Mouse (Mus musculus) cerebral cortex, adult 2 months (tissue): ENCODE measurements around the gene Erp27.

Experiments
- WGBS: fragments of 180-500 bp; shearing (Covaris S2); methylation state at CpG from one replicate; pipeline ENCODE4 v1.1.7; 2018; 5-methylcytosine and 5-hydroxymethylcytosine counted together

Gene Erp27

DNA sequence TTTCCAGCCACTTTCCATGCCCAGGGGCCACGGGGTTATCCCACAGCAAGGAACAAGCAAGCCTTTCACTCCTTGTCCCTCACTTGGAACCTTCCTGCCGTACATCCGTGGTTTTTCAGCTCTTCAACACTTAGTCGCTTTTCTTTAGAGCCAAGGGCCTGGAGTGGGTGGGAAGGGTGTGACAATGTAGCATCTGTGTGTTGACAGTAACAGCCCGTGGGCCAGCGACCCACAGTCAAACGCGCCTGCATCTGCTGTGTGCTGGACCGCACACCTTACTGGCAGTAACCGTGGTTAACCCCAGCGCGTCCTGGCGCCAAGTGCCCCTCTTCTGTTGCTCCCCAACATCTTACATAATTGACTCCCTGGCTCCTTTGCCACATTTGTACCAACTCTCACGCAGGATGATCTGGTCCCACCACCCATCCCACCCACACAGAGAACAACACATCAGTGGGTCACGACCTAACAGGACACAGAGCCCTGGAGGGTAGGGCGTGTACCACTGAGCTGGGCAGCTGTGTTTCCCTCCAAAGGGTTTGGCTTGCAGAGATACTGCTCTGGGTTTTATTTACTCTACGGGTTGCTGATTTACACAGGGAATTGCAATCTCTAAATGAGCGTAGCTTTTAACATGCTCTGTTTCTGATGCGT lies 15.6 kb downstream of the Erp27 start:
- WGBS: 51% methylated on average over 19 of the region's 19 CpGs

DNA sequence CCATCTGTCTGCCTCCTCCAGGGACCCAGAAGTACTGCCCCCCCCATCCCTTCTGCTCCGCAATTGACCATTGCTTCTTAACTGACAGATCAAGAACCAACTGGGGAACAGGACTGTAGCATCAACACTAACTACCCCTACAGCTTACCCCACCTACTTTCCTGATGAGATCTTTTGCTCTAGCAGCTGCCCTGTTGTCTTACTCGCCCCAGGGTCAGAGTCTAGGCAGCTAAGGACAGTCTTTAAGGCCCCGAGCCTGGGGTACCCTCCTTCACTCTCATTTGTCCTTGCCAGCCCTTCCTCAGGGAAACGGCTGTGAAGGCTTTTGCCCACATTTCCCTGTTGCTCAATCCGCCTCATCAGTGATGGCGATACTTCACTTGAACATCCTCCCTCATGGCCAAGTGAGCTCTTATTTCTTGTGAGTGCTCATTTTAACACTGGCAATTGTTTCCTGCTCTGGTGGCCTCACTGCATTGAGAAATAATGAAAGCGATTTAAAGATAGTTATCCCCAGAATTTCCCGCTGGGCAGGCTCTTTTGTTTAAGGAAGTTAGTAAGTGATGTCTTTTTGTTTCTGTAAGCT lies 18.0 kb downstream of the Erp27 start:
- 75% methylated on average over 8 of the region's 8 CpGs for whole genome bisulfite sequencing

DNA sequence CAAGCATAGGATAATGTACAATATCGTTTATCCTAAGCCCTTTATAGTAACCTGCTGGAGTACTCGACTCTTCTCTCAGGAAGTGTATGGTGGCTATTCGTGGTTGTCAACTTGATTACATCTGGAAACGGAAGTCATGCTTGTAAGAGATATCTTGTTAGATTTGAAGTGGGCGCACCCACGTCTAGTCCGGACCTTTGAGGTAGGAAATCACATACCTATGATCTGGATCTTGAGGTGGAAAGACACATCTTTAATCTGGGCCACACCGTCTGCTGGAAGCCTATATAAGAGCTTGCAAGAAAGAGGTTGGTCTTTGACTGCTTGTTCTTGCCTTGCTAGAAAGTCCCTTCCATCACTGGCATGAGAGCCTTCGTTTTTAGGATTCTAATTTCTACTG lies 19.5 kb downstream of the Erp27 start:
- WGBS: 93% methylated on average over 9 of the region's 9 CpGs

DNA sequence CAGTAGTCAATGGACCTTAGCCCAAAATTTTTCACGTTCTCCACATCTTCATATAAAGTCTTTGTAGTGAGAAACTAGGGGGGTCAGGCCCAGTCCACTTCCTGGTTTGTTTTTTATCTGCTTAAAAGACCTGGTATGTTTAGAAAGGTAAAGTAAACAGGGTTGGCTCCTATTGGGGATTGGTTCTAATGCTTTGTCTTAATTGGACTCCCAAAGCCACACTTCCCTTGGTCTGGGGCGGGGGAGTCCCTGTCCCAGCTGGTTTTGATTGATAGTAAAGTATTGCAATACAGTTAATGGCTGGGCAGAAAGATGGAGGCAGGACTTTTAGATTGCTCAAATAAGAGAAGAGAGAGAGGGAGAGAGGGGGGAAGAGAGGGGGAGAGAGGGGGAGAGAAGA lies 21.0 kb downstream of the Erp27 start:
- WGBS: 83% methylated on average over 2 of the region's 2 CpGs

DNA sequence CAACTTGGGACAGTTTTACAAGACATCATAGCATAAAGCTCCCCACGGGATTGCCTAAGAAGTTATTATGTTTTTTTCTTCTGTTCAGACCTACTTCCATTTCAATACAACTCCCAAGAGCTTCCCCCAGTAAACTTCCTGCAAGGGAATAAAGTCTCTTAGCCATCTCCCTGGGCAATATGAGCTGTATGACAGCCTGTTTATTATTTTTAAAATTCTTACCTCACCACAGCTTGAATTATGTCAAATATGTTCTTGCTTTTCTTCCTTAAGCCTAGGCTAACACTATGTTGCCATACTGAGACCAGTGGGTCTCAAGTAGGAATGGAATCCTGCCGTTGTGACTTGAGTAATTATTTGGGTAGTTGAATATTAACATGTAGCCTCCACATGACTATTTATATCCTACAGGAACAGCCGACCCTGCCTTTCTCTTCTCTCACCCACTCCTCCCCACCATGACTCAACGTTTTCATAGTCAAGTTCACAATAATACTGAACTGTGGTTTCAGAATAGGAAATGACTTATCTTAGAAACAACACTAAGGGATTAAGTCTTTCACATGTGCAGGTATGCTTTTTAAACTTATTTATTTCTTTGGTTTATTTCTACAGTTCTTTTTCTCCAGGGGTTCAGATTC lies 21.5 kb downstream of the Erp27 start:
- 57% methylated on average over 4 of the region's 4 CpGs for WGBS

DNA sequence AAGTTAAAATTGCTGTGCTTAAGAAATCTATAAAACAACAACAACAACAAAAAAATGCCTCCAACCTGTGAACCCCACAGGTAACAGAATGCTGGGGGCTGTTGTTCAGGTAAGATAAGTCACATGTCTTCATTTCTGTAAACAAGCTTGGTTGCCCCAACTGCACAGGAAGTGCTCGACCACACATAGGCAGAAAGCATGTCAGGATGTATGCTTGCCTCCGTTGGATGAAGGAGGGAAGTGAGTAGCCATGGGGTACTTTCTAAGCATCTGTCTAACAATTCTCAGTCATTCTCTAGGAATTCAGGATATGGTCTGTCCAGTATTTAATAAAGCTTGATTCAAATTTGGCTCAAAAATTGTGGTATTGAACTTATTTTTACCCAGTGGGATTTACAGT lies 23.0 kb downstream of the Erp27 start:
- WGBS: 92% methylated on average over 2 of the region's 2 CpGs

DNA sequence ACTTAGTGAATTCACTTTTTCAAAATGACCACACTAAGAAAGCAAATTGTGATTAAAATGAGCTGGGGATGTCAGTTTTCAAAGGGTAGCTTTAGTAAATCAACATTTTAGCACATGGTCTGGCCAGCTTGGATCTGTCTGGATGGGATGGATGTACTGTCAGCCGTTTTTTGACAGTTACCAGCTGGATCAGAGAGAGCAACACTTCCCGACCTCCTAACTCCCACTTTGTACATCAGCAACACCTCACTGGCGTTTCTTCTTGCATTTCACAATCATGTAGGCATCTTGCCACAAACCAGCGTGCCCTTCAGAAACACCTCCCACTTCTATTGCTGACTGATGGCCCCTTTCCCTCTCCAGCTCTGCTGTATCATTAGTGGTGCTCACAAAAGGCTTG lies 23.8 kb downstream of the Erp27 start:
- 56% methylated on average over 4 of the region's 4 CpGs for WGBS

DNA sequence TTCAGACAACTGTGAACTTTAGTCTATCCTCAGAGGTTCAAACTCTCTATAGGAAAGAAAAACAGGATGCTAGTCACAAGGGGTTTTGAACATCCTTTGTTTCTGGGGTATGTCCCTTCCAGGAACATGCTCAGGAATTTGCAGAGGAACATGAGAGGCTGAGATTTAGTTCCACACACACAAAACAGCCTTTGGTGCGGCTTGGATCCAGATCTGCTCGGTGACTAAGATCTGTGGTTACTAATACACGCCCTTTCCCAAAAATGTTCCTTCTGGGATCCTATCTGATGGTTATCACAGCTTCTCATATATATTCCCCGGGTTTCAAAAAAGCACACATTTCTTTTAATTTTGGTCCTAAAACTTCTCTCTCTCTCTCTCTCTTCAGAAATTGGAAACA lies 24.2 kb downstream of the Erp27 start:
- WGBS: 54% methylated on average over 4 of the region's 4 CpGs

DNA sequence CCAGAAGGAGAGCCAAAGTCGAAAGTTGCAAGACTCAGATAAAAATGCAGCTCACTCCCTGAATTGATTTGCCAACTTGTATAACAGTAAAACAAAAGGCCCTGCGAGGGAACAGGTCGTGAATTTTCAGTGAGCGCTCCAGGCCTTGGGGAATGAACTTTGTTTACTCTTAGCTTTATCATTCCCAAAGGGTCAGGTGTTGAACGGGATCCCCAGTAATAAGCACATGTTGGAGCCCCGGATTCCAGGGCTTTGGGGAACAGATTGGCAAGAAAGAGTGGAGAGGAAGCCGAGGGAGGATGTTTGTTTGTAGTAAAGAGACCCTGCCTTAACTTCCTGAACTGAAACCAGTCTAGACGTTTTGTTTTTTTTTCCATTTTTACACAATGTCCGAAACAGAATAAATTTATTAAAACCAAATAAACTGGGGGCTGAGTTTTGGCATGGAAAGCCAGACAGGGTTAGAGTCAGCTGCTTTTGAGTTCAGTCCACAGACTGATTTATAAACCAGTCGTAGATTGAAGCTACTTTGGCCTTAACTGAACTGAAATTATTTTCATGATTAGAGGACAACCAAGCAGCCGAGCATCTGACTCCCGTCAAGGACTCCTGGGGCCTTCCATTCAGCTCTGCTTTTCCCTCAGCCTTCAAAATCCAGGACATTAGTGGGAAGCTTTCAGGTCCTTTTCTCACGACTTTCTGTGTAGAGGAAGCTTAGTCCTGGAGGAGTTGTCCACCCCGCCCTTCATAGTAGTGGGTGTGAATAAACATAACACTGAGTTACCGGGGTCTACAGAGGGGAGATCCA lies 27.2 kb downstream of the Erp27 start:
- WGBS: 63% methylated on average over 15 of the region's 15 CpGs

DNA sequence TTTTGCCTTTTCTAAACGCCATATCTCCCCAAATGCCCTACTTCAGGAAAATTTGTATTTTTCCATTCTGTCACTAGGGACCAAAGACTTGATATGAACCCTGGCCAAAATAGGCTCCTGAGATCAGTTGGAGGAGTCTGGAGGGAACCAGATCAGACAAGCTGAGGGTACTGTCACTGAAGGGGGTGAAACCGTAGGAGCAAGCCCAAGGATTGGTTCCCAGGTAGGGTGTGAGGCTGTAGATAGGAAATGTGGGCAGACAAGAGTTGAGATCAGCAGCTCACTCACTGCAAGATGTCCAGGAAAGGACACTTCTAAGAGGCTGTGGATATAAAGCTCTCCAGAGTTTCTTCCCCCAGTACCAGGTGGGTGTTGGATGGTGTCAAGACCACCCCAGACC lies 30.0 kb downstream of the Erp27 start:
- WGBS: 81% methylated on average over 2 of the region's 2 CpGs

DNA sequence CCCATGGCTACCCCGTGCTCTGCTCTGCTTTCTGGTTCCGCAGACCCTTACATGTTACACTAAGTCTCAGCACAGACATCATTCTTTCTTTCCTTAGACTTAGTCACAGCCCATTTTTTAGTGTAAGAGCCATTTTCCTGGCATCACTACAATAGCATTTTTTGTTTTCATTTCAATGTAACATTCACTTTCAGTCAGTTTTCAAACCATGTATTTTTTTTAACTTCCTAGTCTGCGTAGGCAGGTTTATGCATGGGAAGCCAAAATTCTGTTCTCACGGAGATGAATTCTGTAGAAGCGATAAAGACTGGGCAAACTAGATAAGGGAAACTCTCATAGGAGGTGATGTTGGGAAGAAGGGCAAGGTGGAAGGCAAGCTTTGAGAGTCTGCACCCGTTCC lies 32.4 kb downstream of the Erp27 start:
- 58% methylated on average over 6 of the region's 6 CpGs for WGBS

DNA sequence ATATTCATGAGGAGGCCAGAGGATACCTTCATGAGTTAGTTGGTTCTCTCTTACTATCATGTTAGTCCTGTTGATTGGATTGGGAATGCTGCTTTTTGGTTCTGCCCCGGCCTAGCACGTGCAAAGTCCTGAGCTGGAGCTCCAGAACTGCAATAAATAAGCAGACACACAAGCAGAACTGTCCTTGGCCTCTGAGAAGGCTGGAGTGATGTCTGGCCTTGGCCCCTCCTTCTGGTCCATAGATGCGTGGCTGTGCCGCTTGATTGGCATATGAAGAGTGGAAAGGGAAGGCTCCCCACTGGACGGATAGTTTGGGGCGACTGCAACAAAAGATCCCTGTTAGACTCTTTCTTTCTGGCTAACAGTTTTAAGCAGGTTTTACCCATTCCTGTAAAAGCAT lies 32.9 kb downstream of the Erp27 start:
- WGBS: 85% methylated on average over 6 of the region's 6 CpGs

DNA sequence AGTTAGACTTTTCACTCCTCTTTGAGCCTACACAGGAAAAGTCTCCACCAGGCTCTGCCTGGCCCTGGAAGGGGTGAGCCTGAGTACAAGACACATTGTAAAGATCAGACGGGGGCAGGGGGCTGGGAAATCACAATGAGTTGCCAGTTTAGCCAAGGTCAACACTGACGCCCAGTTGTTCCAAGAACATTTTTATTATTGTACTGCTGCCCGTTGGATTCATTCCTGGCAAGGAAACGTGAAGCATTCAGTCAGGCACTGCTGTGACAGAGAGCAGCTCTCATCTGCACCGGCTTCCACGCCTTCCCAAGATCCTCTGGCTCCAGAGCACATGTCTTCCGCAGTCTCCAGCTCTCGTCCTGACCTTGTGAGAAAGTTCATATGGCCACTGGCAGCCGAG lies 34.1 kb downstream of the Erp27 start:
- 55% methylated on average over 9 of the region's 9 CpGs for WGBS

DNA sequence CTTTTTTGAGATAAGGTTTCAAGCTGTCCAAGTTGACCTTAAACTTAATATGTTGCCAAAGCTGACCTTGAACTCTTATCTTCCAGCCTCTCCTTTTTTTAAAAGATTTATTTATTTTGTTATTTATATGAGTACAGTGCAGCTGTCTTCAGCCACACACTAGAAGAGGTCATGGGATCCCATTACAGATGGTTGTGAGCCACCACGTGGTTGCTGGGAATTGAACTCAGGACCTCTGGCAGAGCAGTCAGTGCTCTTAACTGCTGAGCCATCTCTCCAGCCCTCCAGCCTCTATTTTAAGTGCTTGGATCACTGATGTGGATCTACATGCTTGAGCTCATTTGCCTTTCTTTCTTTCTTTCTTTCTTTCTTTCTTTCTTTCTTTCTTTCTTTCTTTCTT lies 37.2 kb downstream of the Erp27 start:
- WGBS: 66% methylated on average over 1 of the region's 1 CpGs

DNA sequence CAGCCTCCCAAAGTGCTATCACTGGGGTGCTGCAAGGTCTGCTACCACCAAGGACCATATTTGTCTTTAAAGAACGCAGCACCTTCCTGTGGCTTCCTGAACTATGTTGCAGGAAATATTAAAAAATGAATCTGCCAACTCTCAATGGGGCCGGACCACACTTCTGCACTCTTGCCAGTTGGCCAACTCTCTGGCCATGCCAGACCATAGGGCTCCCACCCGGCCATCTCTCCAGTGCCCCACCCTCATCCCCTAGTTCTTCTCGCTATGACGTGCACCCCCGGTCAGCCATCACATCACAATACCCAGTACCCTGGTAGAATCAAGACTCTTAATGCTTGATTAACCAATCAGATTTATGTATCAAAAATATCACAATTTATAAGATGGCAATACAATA lies 38.0 kb downstream of the Erp27 start:
- 95% methylated on average over 6 of the region's 6 CpGs for WGBS

DNA sequence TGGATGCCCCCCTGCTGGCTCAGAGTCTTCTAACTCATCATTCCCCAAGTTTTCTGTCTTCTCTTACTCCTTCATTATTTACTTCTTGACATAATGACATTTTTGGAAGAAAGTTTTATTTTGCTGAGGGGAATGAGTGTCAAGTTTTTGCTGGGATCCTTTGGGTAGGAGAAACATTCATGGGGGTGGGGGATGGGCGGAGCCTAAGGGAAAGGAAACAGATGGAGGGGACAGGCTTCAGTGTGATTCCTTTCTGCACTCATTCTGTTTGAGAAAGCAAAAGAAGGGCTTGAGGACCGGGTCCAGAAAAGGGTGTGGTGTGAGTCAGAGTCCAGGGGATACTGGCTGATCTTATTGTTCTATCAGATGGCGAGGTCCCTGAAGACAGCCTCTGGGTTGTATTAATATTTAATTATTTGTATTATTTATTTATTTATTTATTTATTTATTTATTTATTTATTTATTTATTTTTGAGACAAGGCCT lies 38.5 kb downstream of the Erp27 start:
- 85% methylated on average over 3 of the region's 3 CpGs for WGBS

DNA sequence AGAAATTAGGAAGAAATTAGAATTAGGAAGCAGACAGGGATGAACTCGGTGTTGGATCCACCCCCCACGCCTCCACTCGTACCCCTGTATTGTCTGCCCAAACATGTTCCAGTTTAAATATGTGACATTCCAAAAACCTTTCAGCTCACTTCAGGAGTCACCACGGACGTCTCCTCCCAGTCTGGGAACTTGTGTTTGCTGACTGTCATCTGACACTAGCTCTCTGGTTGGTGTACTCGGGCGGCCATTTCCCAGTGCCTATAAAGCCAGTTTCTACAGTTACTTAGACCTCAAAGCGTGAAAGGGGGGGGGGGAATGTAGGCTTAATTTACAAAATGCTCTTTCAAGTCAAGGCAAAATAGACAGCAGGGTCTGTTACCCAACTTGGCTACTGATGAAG lies 40.3 kb downstream of the Erp27 start:
- WGBS: 84% methylated on average over 8 of the region's 8 CpGs

DNA sequence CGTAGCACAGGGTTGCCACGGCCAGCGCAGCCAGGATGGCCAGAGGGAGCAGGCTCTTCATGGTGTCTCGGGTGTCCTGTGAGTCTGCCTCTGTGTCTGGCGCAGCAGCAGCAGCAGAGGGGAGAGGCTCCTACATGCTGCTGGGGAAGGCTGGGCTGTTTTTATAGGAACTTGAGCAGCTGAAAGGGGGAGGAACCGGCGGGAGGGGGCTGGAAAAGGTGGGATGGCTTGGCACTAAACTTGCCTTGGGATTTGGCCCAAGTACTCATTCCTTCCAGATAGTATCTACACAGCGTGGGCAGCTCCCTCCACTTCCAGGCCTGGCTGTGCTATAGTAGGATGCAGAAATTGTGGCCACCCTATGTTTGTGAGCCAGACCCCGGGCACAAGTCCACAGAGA lies 46.3 kb downstream of the Erp27 start, which contains the start of gene Mgp:
TSS of gene Mgp (minus strand) at position 154 of the 400 bp plus-strand sequence.
- 34% methylated on average over 9 of the region's 9 CpGs for WGBS

DNA sequence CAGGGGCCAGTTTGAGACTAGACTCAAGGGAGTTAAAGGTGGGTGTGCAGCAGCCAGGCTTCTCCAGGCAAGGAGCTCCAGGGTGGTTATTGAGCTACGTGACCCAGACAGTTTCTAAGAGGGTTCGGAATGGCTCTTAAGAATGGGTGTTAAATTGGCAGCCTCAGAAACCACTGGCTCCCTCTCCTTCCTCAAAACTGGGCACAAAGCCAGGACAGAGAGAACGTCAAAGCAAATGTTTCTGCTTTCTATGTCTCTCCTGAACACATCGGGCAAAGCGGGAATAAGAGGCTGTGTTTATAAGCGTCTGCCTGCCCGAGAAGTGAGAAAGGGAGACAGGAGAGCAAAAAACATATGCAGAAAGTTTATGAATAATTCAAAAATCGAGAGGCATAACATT lies 47.4 kb downstream of the Erp27 start:
- WGBS: 19% methylated on average over 8 of the region's 8 CpGs

DNA sequence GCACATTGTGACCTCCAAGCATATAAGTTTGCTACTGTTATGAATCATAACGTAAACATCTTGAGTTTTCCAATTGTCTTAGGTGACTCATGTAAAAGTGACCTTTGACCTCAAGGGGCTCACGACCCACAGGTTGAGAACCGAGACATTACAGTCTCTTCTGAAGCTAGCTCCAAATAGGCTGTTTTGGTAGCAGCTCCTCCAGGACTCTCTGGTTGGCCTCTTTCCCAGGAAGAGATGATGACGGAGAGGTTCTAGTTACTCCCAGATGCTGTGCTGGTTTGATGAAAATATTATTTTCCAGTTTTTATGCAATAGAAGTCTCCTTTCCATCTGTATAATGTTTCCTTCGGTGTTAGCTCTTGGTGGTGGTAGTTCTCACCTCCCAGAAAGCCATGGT lies 53.1 kb downstream of the Erp27 start:
- 65% methylated on average over 5 of the region's 5 CpGs for WGBS

DNA sequence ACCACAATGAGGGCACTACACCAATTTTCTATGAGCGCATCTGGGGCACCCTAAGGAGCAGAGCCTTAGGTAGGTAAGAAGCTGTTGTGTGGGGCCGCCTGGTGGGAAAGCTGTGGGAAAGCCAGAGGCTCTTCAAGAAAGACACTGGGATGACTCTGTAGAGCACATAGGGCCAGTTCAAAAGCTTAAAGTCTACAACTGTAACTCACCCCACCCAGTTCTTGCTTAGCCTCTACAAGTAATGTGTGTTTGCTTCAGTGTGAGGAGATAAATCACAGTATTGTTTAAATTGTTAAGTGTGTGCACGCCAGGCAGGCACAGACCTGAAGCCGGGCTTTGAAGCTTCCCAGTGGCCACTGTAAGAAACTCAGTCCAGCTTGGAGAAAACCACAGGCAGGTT lies 55.8 kb downstream of the Erp27 start:
- WGBS: 95% methylated on average over 4 of the region's 4 CpGs

DNA sequence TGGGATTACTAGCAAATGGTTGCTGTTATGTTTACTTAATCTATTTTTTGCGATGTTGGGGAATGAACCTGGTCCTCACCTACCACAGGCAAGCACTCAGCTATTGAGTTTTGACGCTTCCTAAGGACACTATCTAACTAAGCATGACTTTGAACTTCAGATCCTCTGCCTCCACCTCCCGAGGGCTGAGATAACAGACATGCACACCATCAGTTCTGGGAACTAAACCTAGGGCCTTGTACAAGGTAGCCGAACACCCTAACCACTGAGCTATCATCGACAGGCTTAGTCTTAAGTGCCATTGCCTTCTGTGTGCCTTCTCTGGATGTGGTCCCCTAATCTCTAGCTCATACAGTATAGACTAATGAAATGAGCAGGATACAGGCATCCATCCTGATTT lies 56.6 kb downstream of the Erp27 start:
- WGBS: 95% methylated on average over 5 of the region's 5 CpGs
